Mouse (Mus musculus): ENCODE data around the gene Etfa. TPM values are rescaled to one million over a fixed set of nuclear protein-coding genes. Genes with fewer than 3 reads are reported as not detected.

Etfa gene
- total RNA-seq, 1 experiment from 2014 or later = 49.0 TPM

DNA sequence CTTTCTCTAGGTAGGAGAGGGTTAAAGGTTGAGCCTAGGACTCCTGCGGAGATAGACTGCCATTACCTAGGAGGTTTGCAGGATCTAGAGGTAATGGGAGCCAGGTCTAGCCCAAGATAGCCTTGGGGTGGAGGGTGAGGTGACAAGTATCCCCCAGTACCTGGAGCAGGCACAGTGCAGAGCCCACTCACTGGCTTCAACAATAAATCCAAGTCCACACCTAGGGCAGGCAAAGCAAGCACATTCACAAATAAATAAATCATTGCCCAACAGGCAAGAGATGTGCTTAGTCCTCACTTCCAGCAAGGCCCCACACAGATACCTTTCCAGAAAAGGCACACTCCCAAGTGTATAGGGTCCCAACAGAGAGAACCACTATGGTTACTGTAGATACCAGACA, 27.0 kb upstream of the Etfa start:
- ATAC-seq (replicated peaks in 1 of 2; ENCODE audit: insufficient read depth in 1 of 2, low FRiP score in 2 of 2, low TSS enrichment in 1 of 2, low read depth in 1 of 2, poor library complexity in 2 of 2, severe bottlenecking in 2 of 2) = no peak

DNA sequence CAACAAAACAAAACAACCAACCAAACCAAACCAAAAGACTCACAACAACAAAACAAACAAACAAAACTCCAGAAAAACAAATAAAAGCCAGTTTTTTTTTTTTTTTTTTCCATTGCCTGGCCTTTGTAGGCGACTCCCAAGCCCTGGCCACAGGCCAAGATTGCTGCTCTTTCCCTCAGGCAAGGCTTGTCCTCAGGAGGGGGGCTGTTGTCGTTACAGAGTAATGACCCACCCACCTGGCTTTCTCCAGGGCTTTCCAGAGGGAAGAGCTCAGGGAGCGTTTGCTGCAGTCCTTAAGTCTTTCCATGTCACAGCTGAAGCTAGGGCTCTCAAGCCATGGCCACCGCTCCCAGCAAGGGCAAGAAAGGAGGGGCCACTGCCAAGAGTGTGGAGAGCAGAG, 26.3 kb upstream of the Etfa start, which contains the start of gene Isl2:
Gene Isl2, plus strand, starts transcription at position 296 of the 400 bp plus-strand sequence.
- no peak for ATAC-seq (replicated peaks in 1 of 2; ENCODE audit: insufficient read depth in 1 of 2, low FRiP score in 2 of 2, low TSS enrichment in 1 of 2, low read depth in 1 of 2, poor library complexity in 2 of 2, severe bottlenecking in 2 of 2)

DNA sequence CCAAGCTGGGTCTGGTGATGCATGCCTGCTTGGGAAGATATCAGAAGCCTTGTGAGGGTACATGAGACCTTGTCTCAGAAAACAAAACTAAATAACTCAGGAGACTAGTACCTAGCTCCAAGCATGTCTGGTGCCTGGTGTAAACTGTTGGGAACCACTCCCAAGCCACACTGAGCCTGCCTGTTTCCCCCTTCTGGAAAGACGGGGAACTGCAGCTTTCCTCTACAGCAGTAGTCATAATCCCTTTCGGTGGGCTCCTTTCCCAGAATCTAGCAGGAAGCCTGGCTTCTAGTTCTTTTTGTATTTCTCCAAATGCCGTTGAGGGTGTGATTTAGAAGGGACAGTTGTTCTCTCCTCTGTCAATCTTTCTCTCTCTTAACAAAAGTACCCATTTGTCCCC, 23.9 kb upstream of the Etfa start:
- ATAC-seq (replicated peaks in 1 of 2; ENCODE audit: insufficient read depth in 1 of 2, low FRiP score in 2 of 2, low TSS enrichment in 1 of 2, low read depth in 1 of 2, poor library complexity in 2 of 2, severe bottlenecking in 2 of 2) = no peak

DNA sequence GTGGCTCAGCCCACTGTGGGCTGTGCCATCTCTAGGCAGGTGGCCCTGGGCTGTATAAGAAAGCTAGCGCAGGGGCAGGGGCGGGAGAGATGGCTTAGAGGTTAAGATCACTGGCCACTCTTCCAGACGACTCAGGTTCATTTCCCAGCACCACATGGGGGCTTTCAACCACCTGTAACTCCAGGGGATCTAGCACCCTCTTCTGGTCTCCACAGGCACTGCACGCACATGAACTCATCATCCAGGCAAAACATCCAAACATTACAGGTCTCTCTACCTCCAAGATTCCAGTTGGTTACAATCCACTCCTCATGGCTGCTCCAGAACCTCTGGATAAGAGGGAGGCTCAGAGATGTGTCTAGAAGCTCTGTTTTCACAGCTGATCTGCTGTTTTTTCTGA, 13.7 kb upstream of the Etfa start:
- ATAC-seq (replicated peaks in 1 of 2; ENCODE audit: insufficient read depth in 1 of 2, low FRiP score in 2 of 2, low TSS enrichment in 1 of 2, low read depth in 1 of 2, poor library complexity in 2 of 2, severe bottlenecking in 2 of 2) = peak; percentile 12 to 29; a peak in 1 of 4 replicates

DNA sequence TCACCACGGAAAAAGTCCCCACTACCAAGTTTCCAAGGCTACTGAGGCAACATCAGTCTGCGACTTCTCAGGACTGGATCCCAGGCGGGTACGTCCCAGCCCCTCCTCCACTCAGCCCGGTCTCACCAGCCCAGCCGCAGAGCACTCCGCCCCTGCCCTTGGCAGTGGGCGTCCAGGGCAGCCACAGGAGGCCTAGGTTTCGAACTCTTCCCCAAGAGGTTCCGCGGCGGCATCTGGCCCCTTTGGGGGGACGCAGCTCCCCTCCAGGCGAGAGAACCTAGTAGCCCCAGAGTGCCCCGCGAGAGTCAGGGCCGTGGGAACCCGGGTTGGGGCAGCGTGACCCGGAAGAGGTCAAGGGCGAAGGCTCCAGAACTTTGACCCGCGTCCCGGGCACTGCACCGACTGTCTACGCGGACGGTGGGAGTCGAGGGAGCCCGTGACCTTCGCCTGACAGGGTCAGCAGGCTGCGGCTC, 486 bp downstream of the Etfa start:
- ATAC-seq (replicated peaks in 1 of 2; ENCODE audit: insufficient read depth in 1 of 2, low FRiP score in 2 of 2, low TSS enrichment in 1 of 2, low read depth in 1 of 2, poor library complexity in 2 of 2, severe bottlenecking in 2 of 2) = peak; percentile 40 to 58; a peak in 3 of 4 replicates

DNA sequence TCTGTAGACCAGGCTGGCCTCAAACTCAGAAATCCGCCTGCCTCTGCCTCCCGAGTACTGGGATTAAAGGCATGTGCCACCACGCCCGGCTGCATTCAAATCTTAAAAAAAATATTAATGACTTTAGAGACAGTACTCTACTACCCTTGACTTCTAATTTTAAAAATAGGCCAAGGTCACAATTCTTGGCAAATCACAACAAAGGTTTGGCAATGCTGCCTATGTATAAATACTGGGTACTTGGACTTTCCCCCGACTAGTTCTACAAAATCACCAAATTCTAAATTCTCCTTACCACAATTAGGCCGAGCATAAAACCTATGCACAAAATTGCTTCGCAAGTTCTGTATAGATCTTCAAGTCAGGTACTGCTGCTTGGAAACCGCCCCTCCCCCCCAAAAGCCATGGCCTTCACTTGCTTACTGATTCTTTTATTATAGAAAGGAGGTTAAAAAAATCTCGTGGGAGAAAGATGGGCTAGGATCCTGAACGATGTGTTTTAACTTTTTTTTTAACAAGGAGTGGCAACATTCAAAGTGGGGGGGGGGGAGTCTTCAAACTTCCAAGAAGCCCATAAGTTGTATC, 1.3 kb downstream of the Etfa start:
- no peak for ATAC-seq (replicated peaks in 1 of 2; ENCODE audit: insufficient read depth in 1 of 2, low FRiP score in 2 of 2, low TSS enrichment in 1 of 2, low read depth in 1 of 2, poor library complexity in 2 of 2, severe bottlenecking in 2 of 2)

DNA sequence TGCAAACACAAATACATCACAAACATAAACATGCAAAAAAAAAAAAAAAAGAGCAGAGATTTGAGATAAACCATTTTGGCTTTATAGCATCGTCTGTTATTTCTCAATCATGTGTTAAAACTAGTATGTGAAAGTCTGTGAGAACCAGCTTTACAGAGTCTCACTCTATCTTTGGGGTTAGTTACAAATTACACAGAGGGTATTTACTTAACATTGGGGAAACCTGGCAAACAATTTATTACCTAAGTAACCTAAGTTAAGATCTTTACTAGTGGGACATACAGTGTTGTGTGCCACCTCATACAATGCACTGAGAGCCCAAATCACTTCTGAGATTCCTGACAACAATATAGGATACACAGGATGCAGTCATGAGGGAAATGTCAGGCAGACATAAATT, 2.3 kb downstream of the Etfa start:
- ATAC-seq (replicated peaks in 1 of 2; ENCODE audit: insufficient read depth in 1 of 2, low FRiP score in 2 of 2, low TSS enrichment in 1 of 2, low read depth in 1 of 2, poor library complexity in 2 of 2, severe bottlenecking in 2 of 2) = no peak

DNA sequence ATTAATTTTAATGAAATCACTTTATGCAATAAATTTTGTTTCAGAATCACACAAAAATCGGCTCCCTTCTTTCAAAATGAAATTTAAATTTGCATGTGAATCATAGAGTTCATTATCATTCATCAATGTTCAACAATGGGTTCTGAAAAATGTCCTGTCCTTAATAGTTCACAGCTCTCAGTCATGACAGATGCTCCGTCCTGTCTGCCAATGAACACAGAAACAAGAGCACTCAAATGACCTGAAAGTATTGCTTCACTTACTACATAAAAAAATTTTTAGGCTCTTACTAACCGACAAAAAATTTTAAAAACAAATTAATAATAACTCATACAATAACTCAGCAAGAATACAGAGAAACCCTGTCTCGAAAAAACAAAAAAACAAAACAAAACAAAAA, 3.3 kb downstream of the Etfa start:
- ATAC-seq (replicated peaks in 1 of 2; ENCODE audit: insufficient read depth in 1 of 2, low FRiP score in 2 of 2, low TSS enrichment in 1 of 2, low read depth in 1 of 2, poor library complexity in 2 of 2, severe bottlenecking in 2 of 2) = no peak

DNA sequence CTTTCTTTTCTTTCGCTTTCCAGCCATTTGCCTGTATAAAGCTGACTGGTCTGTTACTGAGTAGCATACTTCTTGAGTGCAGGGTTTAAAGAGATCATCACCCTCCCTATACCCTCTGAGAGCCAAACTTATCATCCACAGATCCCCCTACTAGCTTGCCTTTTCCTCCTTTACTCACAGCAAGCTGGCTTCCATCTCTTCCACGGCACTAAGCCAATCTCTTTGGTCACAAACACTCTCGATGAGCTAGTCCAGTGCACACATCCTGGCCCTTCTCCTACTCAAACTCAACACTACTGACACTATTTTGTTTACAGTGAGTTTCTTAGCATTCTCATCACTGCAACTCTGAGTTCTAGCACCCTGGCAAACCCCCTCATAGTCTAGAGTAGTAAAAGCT, 4.1 kb downstream of the Etfa start:
- no peak for ATAC-seq (replicated peaks in 1 of 2; ENCODE audit: insufficient read depth in 1 of 2, low FRiP score in 2 of 2, low TSS enrichment in 1 of 2, low read depth in 1 of 2, poor library complexity in 2 of 2, severe bottlenecking in 2 of 2)

DNA sequence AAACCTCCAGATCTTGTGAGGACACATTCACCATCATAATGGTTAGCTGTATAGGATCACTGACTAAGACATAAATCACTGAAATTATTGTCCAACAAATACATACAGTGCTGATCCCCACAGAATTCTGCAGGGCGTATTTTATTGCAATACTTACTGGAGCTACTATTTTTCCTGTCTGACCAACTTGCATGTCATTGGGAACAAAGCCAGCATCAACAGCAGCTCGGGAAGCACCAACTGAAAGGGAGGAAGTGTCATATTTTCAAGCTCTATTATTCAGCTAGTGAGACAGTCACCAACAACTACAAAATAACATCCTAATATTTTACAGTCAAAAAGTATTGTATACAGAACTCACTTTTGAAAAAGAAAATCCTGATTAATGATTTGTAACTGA, 29.9 kb downstream of the Etfa start:
- ATAC-seq (replicated peaks in 1 of 2; ENCODE audit: insufficient read depth in 1 of 2, low FRiP score in 2 of 2, low TSS enrichment in 1 of 2, low read depth in 1 of 2, poor library complexity in 2 of 2, severe bottlenecking in 2 of 2) = no peak

DNA sequence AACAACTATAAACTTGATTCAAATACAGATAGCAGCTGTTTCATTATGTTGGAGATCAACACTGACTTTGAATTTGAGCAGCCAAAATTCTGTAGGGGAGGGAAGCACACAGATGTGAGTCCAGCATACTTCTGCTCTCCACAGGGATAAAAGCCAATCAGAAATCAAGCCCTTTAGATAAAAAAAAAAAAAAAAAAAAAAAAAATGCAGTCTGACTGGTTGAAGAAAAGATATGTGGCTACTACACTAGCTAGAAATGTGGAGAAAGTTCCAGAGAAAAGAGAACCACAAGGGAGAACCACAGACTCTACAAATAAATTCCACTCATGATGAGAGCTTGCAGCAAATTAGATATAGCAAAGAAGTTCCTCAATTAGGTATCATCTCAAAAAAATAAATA, 33.3 kb downstream of the Etfa start:
- ATAC-seq (replicated peaks in 1 of 2; ENCODE audit: insufficient read depth in 1 of 2, low FRiP score in 2 of 2, low TSS enrichment in 1 of 2, low read depth in 1 of 2, poor library complexity in 2 of 2, severe bottlenecking in 2 of 2) = no peak

DNA sequence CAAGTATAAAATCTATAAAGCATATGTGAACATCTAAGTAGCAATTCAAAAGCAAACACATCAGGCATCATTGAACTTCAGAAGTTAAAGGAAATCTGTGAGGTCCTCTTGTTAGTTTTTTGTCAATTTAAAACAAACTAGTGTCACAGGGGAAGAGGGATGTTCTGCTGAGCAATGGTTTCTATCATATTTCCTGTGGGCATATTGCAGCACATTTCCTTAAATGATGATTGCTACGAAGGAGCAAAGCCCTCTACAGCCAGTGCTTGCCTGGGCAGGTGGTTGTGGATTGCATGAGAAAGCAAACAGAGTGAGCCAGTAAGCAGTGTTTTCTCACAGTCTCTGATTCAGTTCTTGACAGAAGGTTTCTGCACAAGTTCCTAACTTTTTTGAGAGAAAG, 36.0 kb downstream of the Etfa start:
- no peak for ATAC-seq (replicated peaks in 1 of 2; ENCODE audit: insufficient read depth in 1 of 2, low FRiP score in 2 of 2, low TSS enrichment in 1 of 2, low read depth in 1 of 2, poor library complexity in 2 of 2, severe bottlenecking in 2 of 2)

DNA sequence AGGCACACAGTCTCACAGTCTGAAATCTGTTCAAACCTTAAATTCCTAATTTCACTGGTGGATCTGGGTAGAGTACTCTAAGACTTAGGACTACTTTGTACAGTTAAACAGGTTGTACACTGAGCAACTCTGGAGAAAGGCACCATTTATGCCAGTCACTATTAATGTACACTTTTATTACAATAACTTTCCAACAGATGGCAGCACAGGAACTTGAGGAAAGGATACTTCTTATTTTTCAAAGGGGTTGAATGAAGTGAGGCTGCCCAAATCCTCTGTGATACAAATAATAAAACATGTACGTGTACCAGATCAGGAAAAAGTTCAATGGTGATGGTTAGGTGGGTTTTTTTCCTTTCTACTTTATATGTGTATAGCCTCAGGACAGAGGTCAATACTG, 43.6 kb downstream of the Etfa start:
- no peak for ATAC-seq (replicated peaks in 1 of 2; ENCODE audit: insufficient read depth in 1 of 2, low FRiP score in 2 of 2, low TSS enrichment in 1 of 2, low read depth in 1 of 2, poor library complexity in 2 of 2, severe bottlenecking in 2 of 2)

DNA sequence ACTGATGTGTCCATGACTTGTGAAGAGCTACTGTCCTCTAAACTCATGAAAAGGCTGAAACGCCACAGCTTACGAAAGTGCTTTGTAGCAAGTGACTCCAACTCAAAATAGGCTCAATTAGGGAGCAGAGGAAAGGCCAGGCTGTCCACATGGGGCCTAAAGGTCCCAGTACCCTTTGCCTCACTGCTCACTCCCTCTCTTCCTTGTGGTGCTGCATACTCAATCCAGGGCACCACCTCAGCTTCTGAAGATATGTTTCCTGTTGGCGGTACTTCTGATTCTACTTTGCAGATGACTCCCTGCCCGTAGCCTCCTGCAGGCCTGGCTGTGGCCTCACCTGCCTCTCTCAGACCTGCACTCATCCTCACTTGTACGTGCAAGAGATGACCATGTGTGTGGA, 58.7 kb downstream of the Etfa start:
- ATAC-seq (replicated peaks in 1 of 2; ENCODE audit: insufficient read depth in 1 of 2, low FRiP score in 2 of 2, low TSS enrichment in 1 of 2, low read depth in 1 of 2, poor library complexity in 2 of 2, severe bottlenecking in 2 of 2) = no peak

DNA sequence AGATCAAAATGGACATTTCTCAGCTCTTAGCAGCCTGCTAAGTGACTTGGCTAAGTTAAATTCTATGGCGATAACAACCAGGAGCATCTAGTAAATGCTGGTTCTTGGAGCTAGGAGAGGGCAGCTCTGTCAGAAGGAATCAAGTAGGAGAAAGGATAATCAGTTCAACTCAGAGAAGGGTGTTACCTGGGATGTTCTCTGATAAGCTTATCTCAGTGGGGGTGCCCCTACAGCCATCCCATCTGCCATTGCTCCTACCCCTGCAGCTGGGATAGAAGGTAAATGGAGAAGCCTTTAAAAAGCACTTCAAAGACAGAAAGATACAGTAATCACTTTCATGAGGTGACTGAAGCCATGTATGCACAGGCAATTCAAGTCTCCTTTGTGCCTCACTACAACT, 59.1 kb downstream of the Etfa start:
- no peak for ATAC-seq (replicated peaks in 1 of 2; ENCODE audit: insufficient read depth in 1 of 2, low FRiP score in 2 of 2, low TSS enrichment in 1 of 2, low read depth in 1 of 2, poor library complexity in 2 of 2, severe bottlenecking in 2 of 2)

DNA sequence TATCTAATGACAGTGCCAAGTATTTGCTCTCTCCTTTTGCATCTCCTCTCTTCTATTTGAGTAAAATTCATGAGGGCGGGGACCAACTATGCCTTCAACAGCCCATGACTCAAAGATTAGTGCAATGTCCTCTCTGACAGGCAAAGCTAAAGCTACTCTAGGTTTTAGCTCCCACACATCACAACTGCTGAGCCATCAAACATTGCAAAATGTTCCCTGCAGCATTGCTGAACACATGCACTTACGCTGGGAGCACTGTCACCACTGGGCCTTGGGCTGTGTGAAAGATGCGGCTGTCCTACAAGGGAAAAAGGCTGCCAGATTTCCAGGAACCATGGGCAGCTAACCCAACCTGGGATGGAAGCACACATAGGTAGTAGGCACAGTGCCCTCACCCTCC, 60.6 kb downstream of the Etfa start:
- ATAC-seq (replicated peaks in 1 of 2; ENCODE audit: insufficient read depth in 1 of 2, low FRiP score in 2 of 2, low TSS enrichment in 1 of 2, low read depth in 1 of 2, poor library complexity in 2 of 2, severe bottlenecking in 2 of 2) = no peak

DNA sequence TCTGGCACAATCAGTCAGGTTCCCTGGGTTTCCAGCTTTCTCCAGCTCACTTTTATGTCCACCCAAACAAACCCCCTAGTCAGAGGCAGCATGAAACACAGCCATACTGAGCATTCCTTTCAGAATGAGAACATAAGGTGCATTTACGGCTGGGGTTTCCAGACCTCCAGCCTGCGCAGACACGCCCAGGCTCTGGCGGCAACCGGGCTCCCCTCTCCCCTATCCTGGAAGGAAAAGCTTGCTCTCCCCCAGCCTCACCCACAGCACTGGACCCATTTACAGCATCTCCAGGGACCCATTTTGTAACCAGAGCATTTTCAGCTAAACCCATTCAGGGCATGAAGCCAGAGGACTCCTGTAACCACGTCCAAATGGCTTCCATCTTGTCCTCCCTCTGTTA, 62.0 kb downstream of the Etfa start:
- no peak for ATAC-seq (replicated peaks in 1 of 2; ENCODE audit: insufficient read depth in 1 of 2, low FRiP score in 2 of 2, low TSS enrichment in 1 of 2, low read depth in 1 of 2, poor library complexity in 2 of 2, severe bottlenecking in 2 of 2)

DNA sequence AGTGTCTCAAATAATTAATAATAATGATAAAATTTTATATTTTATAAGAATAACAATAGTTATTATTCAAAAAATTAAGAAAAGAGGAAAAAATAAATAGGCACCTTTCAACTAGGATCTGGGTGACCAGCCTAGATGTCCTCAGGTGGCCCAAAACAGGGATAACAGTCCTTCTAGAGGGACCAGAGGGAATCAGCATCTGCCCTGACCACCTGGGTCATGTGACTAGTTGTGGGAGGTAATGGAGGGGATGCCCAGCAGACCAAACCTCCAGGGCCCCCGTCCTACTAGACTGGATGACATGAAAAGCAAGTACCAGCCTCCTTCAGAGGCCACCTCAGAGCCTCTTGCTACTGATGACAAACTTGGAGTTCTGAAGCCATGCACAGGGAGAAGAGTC, 62.9 kb downstream of the Etfa start:
- ATAC-seq (replicated peaks in 1 of 2; ENCODE audit: insufficient read depth in 1 of 2, low FRiP score in 2 of 2, low TSS enrichment in 1 of 2, low read depth in 1 of 2, poor library complexity in 2 of 2, severe bottlenecking in 2 of 2) = no peak

DNA sequence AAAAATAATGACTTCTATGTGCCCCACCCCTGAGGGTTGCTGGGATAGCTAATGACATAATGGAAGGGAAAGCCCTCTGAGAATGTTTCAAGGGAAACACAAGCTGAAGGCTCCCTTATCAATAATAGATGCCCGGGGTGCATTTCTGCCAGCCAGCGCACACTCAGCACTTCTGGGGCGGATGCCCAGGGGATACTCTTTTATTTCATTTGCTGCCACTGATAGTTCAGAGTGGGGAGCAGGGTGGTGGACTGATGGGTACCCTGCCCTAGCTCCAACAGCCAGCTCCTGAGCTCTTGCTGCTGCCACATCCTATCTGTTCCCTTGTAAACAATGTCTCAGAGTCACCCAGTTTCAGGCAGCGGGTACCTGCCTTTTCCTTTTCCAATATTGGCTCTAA, 64.5 kb downstream of the Etfa start:
- no peak for ATAC-seq (replicated peaks in 1 of 2; ENCODE audit: insufficient read depth in 1 of 2, low FRiP score in 2 of 2, low TSS enrichment in 1 of 2, low read depth in 1 of 2, poor library complexity in 2 of 2, severe bottlenecking in 2 of 2)
